In the genomic region with DNA sequence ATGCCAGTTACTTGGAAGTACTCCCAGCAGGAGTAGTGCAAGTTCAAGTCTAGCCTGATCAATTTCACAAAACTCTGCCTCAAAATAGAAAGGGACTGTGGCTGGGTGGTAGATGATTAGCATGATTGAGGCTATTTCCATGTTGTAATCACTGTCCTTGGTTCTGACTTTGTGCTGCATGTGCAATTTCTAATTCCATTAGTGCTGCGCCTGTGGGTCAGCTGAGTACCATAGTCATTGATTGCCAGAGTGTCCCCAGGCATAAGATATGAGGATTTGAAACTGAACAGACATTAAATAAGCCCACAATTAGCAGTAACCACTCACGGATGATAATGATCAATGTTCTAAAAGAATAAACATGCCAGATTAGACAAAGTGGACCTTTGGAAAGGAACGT, we compare ENCODE assay signal across 28 mouse cellular contexts. TPM values are rescaled to one million over a fixed set of nuclear protein-coding genes. Genes with fewer than 3 reads are reported as not detected.
DNase-seq lines count a peak whose midpoint lies in the region; ATAC-seq and TF ChIP-seq lines count a peak whose summit lies in the region.
"Had no signal": no experiment of that assay in that cellular context is flagged by ENCODE, and none has a peak within 500 bp of the region (broad histone marks: within the 10 kb centered on the region; RNA-seq: fewer than 3 reads in every experiment).

No protein-coding gene starts in this region.

- 65% methylated on average over 3 of the region's 3 CpGs for WGBS in kidney, embryonic 15.5 days
- 21% methylated on average over 3 of the region's 3 CpGs for WGBS in liver, adult 2 months
- 83% methylated on average over 3 of the region's 3 CpGs for WGBS in hindbrain, embryonic 10.5 days

- TF ChIP-seq CTCF in liver, adult 2 months (IDR thresholded peaks at IDR 0.05; ENCODE audit: low read depth, low read length): no peak

- H3K27ac ChIP-seq in kidney, embryonic 15.5 days: no peak overlapping the region
- H3K27ac ChIP-seq in liver, adult 2 months (replicated peaks; ENCODE audit: insufficient read depth, low read depth, low read length): peak overlapping the region; percentile 4; the same call in 1 of the 2 replicates
- H3K27ac ChIP-seq in hindbrain, embryonic 10.5 days: no peak overlapping the region
- H3K27ac ChIP-seq: heart, embryonic 13.5 days; hindbrain, embryonic 15.5 days; layer of hippocampus, adult 2 months; left cerebral cortex, adult 2 months; limb, embryonic 12.5 days; liver, embryonic 13.5 days; stomach, postnatal 0 days had no signal

- H3K4me1 ChIP-seq in kidney, embryonic 15.5 days: no peaks in the 10 kb centered on the region
- peaks cover 27% of the 10 kb centered on the region for H3K4me1 ChIP-seq in liver, adult 2 months (ENCODE audit: control insufficient read depth, insufficient read depth, low read length)
- H3K4me1 ChIP-seq in hindbrain, embryonic 10.5 days (replicated peaks): no peaks in the 10 kb centered on the region
- H3K4me1 ChIP-seq: heart, embryonic 13.5 days; hindbrain, embryonic 15.5 days; limb, embryonic 12.5 days had no signal

- no peaks in the 10 kb centered on the region for H3K27me3 ChIP-seq in kidney, embryonic 15.5 days
- H3K27me3 ChIP-seq in liver, adult 2 months (ENCODE audit: control insufficient read depth, insufficient read depth, low read length): no peaks in the 10 kb centered on the region
- no peaks in the 10 kb centered on the region for H3K27me3 ChIP-seq in hindbrain, embryonic 10.5 days (ENCODE audit: insufficient read depth, poor library complexity, severe bottlenecking)
- H3K27me3 ChIP-seq: heart, embryonic 13.5 days; hindbrain, embryonic 15.5 days; limb, embryonic 12.5 days; liver, embryonic 13.5 days had no signal

- no peaks in the 10 kb centered on the region for H3K36me3 ChIP-seq in kidney, embryonic 15.5 days
- peaks cover 15% of the 10 kb centered on the region for H3K36me3 ChIP-seq in liver, adult 2 months (ENCODE audit: control insufficient read depth, insufficient read depth, low read length)
- no peaks in the 10 kb centered on the region for H3K36me3 ChIP-seq in hindbrain, embryonic 10.5 days
- H3K36me3 ChIP-seq: heart, embryonic 13.5 days; hindbrain, embryonic 15.5 days; limb, embryonic 12.5 days; liver, embryonic 13.5 days had no signal

- H3K4me2 ChIP-seq in kidney, embryonic 15.5 days: no peak overlapping the region
- H3K4me2 ChIP-seq: heart, embryonic 13.5 days; hindbrain, embryonic 15.5 days; limb, embryonic 12.5 days; liver, embryonic 13.5 days had no signal

- TF ChIP-seq POLR2A in liver, adult 2 months (IDR thresholded peaks at IDR 0.05; ENCODE audit: extremely low read depth, insufficient read depth, low read length): no peak

- no peak for ATAC-seq in kidney, embryonic 15.5 days (replicated peaks; ENCODE audit: low FRiP score)
- ATAC-seq: inflammation-experienced regulatory T-cells, adult 6 months had no signal

- H3K9me3 ChIP-seq in kidney, embryonic 15.5 days (replicated peaks): no peaks in the 10 kb centered on the region
- no peaks in the 10 kb centered on the region for H3K9me3 ChIP-seq in hindbrain, embryonic 10.5 days
- H3K9me3 ChIP-seq: heart, embryonic 13.5 days; hindbrain, embryonic 15.5 days; limb, embryonic 12.5 days; liver, embryonic 13.5 days had no signal

- H3K79me2 ChIP-seq in liver, adult 2 months (ENCODE audit: control insufficient read depth, insufficient read depth, low read length): no peaks in the 10 kb centered on the region

- no peak overlapping the region for H3K9ac ChIP-seq in kidney, embryonic 15.5 days
- no peak overlapping the region for H3K9ac ChIP-seq in liver, adult 2 months (ENCODE audit: low read depth, low read length)
- H3K9ac ChIP-seq: heart, embryonic 13.5 days; hindbrain, embryonic 15.5 days; limb, embryonic 12.5 days; liver, embryonic 13.5 days had no signal

- DNase-seq in adrenal gland, adult 8-10 months: peak; percentile 23
- DNase-seq in adrenal gland, postnatal 36 days: no peak
- DNase-seq in kidney, adult 11 months: peak; percentile 23
- DNase-seq in liver, adult 2 months (ENCODE audit: extremely low read depth, low read depth, low spot score): peak; percentile 84
- no peak for DNase-seq in liver
- peak; percentile 3 for DNase-seq in NIH3T3 (ENCODE audit: low read depth)
- no peak for DNase-seq in hindbrain, embryonic 10.5 days (ENCODE audit: low spot score)
- DNase-seq: cerebellum, adult 11 months; cerebellum, adult 9-10 months; embryo, embryonic 11 days; gastrocnemius, postnatal 10 days; heart, postnatal 10 days; kidney, postnatal 25 days; liver, embryonic 13.5 days; lung, adult 2 months; lung, postnatal 14 days; midbrain, embryonic 14.5 days; thymus, adult 18-20 months; thymus, postnatal 25 days had no signal

- no peak overlapping the region for H3K4me3 ChIP-seq in kidney, embryonic 15.5 days (replicated peaks)
- H3K4me3 ChIP-seq in liver, adult 2 months (ENCODE audit: insufficient read depth, low read depth, low read length): no peak overlapping the region
- no peak overlapping the region for H3K4me3 ChIP-seq in hindbrain, embryonic 10.5 days
- H3K4me3 ChIP-seq: erythroblast, embryonic 14.5 days; heart, embryonic 13.5 days; hindbrain, embryonic 15.5 days; layer of hippocampus, adult 2 months; left cerebral cortex, adult 2 months; limb, embryonic 12.5 days; liver, embryonic 13.5 days had no signal

RNA-seq across cellular contexts. Expression of a gene that starts 41.9 kb away (rescaled TPM):
- total RNA-seq in adrenal gland, adult 8-10 months (2022): 10 to 100 TPM; 22.3 to 33.3 (median 26.7) TPM
- 10 to 100 TPM; 27.4 to 35.7 TPM for total RNA-seq in adrenal gland, postnatal 36 days (2021)
- polyA plus RNA-seq in kidney, embryonic 15.5 days (2015; fragmentation: Nextera tagmentation; extraction: Ambion mirVana): 8.3 and 10.1 TPM in 2 replicates
- total RNA-seq in liver, adult 2 months (2014; rRNA removed): 72.3 and 81.2 TPM in 2 replicates
- 20.3 and 24.3 TPM in 2 replicates for polyA plus RNA-seq in liver, adult 2 months (2012; rRNA removed)
- polyA plus RNA-seq in hindbrain, embryonic 10.5 days (2016; fragmentation: Nextera tagmentation; extraction: Ambion mirVana): 1.7 and 2.3 TPM in 2 replicates

Comparison
In these comparisons a context has a peak if more than half of its experiments do, and no peak if none do; other contexts are left out.
1. DNase-seq: peak in adrenal gland, adult 8-10 months (single experiment), kidney, adult 11 months (single experiment), liver, adult 2 months (single experiment) and NIH3T3 (single experiment); none in adrenal gland, postnatal 36 days (0 of 2), liver (single experiment) and hindbrain, embryonic 10.5 days (single experiment).